Mouse (Mus musculus) spleen, adult 2 months (tissue): Measurements from ENCODE around the gene Ntm.

Source experiments
- CTCF ChIP-seq: fragments of 200-500 bp; IDR thresholded peaks from 2 replicates; pipeline ENCODE4 v1.5.1; 2011; ENCODE audit warnings: mild to moderate bottlenecking, inconsistent platforms; ENCODE audit not compliant: insufficient read depth, insufficient read length, insufficient replicate concordance; ENCODE audit errors: extremely low read depth
- POLR2A ChIP-seq: fragments of 200-500 bp; IDR thresholded peaks from 2 replicates; pipeline ENCODE4 v1.6.1; 2011; ENCODE audit warnings: low read depth, low read length, inconsistent platforms

DNA sequence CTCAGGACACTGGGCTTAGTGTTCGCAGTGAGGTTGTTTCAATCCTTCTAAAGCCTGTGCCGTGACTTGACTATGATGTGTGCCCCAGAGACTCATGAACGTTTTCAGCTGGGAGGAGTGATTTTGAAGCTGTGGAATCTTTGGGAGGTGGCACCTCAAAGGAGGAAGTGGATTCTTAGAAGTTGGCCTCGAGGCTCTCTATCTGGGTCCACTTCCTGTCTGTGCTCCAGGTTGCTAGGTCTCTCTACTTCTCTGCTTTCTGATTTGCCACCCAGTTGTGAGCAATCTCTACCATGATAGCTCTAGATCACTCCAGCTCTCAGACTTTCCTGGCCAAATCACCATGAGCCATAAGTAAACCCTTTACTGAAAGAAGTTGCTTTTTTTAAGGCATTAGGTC, 180.2 kb downstream of the Ntm start:
- TF ChIP-seq POLR2A: no peak
- no peak for TF ChIP-seq CTCF
